Mouse (Mus musculus) ES-E14 (cell line): ENCODE data around the gene Rbms1. TPM values are rescaled to one million over a fixed set of nuclear protein-coding genes. Genes with fewer than 3 reads are reported as not detected.

Source experiments
- DNase-seq: peaks from one replicate; pipeline ENCODE4 v3.0.0-alpha.2; 2013; ENCODE audit warnings: low read depth, low spot score
- H3K27ac ChIP-seq: 2 replicates; pipeline ENCODE4 v1.5.1; 2012; ENCODE audit warnings: low read depth, mild to moderate bottlenecking, low read length, moderate library complexity, mixed read lengths; ENCODE audit not compliant: poor library complexity, insufficient read depth, severe bottlenecking
- H3K36me3 ChIP-seq: 2 replicates; pipeline ENCODE4 v1.6.1; 2012; ENCODE audit warnings: mild to moderate bottlenecking, low read length, moderate library complexity, mixed read lengths; ENCODE audit not compliant: control insufficient read depth, poor library complexity, insufficient read depth, severe bottlenecking
- H3K4me1 ChIP-seq, 2 experiments: fragments of 150-350 bp in 1 of 2; sonication (generic) in 1 of 2; 2 replicates each; pipeline ENCODE4 v1.6.1; 2012; ENCODE audit warnings: low read length in 2 of 2, mild to moderate bottlenecking in 1 of 2, mixed read lengths in 1 of 2; ENCODE audit not compliant: control insufficient read depth in 2 of 2, insufficient read depth in 2 of 2, poor library complexity in 1 of 2
- H3K4me3 ChIP-seq, 2 experiments: fragments of 150-350 bp in 1 of 2; sonication (generic) in 1 of 2; 2 replicates each; pipeline ENCODE4 v1.5.1; 2012; ENCODE audit warnings: low read length in 2 of 2, low read depth in 1 of 2, mild to moderate bottlenecking in 1 of 2, mixed read lengths in 1 of 2; ENCODE audit not compliant: insufficient read depth in 1 of 2, poor library complexity in 1 of 2, severe bottlenecking in 1 of 2
- H3K9ac ChIP-seq: 2 replicates; pipeline ENCODE4 v1.6.1; 2012; ENCODE audit warnings: low read depth, mild to moderate bottlenecking, low read length, mixed read lengths; ENCODE audit not compliant: poor library complexity, insufficient read depth, severe bottlenecking
- H3K9me3 ChIP-seq: fragments of 150-350 bp; sonication (generic); 2 replicates; pipeline ENCODE4 v1.6.1; 2012; ENCODE audit warnings: low read depth, mild to moderate bottlenecking, low read length; ENCODE audit not compliant: control insufficient read depth, insufficient read depth
- CHD2 ChIP-seq: IDR thresholded peaks from 2 replicates; pipeline ENCODE4 v1.6.1; 2014; ENCODE audit warnings: mild to moderate bottlenecking, low read depth, low read length, inconsistent platforms
- HCFC1 ChIP-seq: IDR thresholded peaks from 2 replicates; pipeline ENCODE4 v1.6.1; 2012; ENCODE audit warnings: low read length, inconsistent platforms, borderline replicate concordance; ENCODE audit not compliant: insufficient read depth
- MAFK ChIP-seq: IDR thresholded peaks from 2 replicates; pipeline ENCODE4 v1.6.1; 2014; ENCODE audit warnings: mild to moderate bottlenecking, low read depth, low read length, inconsistent platforms; ENCODE audit not compliant: insufficient read depth
- ZC3H11A ChIP-seq: IDR thresholded peaks from 2 replicates; pipeline ENCODE4 v1.6.1; 2012; ENCODE audit warnings: low read depth, mild to moderate bottlenecking, inconsistent platforms, low read length, borderline replicate concordance
- ZNF384 ChIP-seq: IDR thresholded peaks from 2 replicates; pipeline ENCODE4 v1.6.1; 2012; ENCODE audit warnings: low read depth, low read length, inconsistent platforms
- in situ Hi-C, 2 experiments: fragments of 600-800 bp; cut with MboI; formaldehyde crosslinking; loops; one replicate each; pipeline ENCODE4 v1.15.1; 2025; ENCODE audit warnings: low sequenced_read_pairs in 2 of 2, inconsistent platforms in 1 of 2; ENCODE audit not compliant: unreplicated experiment in 2 of 2
- total RNA-seq: library from RNA; depleted of rRNA; stranded (reverse); fragments of 300-350 nt; gene quantifications from 2 replicates; pipeline ENCODE4 v1.2.3, GENCODE M21; 2012

Rbms1 gene
- total RNA-seq, 1 experiment: 45.6 TPM

DNA sequence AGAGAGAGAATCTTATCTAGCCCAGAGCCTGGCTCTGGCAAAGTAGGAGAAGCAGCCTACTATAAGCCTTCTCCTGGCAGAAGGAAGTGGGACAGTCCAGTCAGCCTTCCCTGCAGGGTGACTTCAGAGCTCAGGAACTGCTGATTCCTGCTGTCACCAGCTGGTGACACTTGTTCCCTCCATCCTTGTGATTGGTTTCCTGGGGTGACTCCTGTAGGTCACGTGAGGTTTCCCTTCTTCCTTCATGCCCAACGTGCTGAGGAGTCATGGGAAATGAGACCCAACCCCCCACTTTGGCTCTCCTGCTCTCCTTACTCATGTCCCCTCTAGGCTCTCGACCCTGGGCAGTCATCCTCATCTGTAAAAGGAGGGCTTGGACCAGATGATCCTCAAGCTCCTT, 14.8 kb downstream of the Rbms1 start:
- Histone ChIP-seq H3K36me3 (no peaks in the 10 kb centered on the region), H3K27ac (no peak overlapping the region), H3K9ac (no peak overlapping the region), H3K9me3 (no peaks in the 10 kb centered on the region), H3K4me3 (no peak overlapping the region), H3K4me1 (no peaks in the 10 kb centered on the region)
- no peak for DNase-seq
- TF ChIP-seq CHD2 (no peak), ZNF384 (no peak), MAFK (no peak), ZC3H11A (no peak), HCFC1 (no peak)
- in situ Hi-C loops: no loop called here

DNA sequence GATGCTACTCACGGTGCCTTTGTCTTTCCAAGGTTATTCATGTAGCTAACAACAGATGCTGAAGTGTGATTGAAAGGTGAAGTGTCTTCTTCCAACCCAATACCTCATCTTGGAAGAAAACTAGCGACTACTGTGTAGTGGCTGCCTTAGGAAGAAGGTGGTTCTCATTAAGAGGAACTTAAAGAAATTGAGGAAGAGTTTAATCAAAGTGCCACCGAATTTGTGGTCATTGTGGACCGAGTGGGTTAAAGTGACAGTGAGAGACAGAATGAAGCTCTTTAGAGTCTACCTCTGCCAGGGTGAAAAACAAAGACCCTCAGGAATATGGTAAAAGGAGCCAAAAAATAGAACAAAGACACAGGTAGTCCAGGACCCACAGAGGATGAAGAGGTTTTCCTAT, 15.2 kb downstream of the Rbms1 start:
- DNase-seq: no peak
- no peak for TF ChIP-seq ZC3H11A
- TF ChIP-seq CHD2: no peak
- TF ChIP-seq HCFC1: no peak
- no peak for TF ChIP-seq ZNF384
- no peak for TF ChIP-seq MAFK
- H3K9me3 ChIP-seq: no peaks in the 10 kb centered on the region
- in situ Hi-C loops: no loop called here
- H3K9ac ChIP-seq: no peak overlapping the region
- H3K4me3 ChIP-seq: no peak overlapping the region
- no peaks in the 10 kb centered on the region for H3K4me1 ChIP-seq
- H3K27ac ChIP-seq: no peak overlapping the region
- no peaks in the 10 kb centered on the region for H3K36me3 ChIP-seq

DNA sequence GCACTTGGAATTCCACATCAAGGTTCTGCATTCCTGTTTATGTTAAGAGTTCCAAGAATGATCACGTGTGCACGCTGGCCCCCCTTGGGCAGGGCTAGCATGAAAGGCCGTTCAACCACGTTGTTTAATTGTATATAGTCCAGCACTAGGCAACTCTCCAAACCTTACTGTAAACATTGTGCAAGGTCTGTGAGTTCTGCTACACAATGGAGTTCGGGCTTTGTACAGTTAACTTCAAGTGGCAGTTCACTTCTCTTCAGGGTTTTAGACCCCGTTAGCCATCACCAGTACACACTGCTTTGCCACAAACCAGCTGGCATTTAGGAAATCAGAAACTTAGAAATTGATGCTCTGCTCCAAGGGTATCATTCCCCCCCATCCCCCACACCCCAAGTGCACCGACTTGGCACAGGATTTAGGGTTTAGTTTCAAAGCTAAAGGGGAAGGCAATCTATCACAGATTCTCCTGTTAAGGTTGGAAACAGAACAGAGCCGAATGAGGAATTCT, 22.5 kb downstream of the Rbms1 start:
- H3K36me3 ChIP-seq: no peaks in the 10 kb centered on the region
- no peaks in the 10 kb centered on the region for H3K4me1 ChIP-seq
- TF ChIP-seq ZC3H11A (no peak), MAFK (no peak), HCFC1 (no peak), ZNF384 (no peak), CHD2 (no peak)
- in situ Hi-C loops: no loop called here
- no peak overlapping the region for H3K9ac ChIP-seq
- H3K4me3 ChIP-seq: no peak overlapping the region
- no peak overlapping the region for H3K27ac ChIP-seq
- DNase-seq: no peak
- H3K9me3 ChIP-seq: no peaks in the 10 kb centered on the region

DNA sequence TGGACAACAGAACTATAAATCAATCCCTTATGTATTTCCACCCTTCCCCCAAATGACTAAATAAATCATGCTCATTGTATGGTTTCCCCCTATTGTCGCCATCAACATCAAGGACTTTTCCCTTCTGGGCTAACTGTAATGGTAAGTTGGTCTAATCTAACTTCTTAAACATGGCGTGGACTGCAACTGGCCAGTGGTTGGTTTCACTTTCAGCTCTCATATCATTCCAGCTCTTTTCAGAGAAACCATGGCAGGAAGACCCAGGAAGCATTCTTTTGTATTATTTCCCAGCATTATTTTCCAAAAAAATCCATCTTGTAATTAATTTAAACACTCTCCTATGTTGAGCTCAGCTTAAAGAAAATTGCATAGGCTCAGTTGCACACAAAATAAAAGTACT, 23.0 kb downstream of the Rbms1 start:
- Histone ChIP-seq H3K9me3 (no peaks in the 10 kb centered on the region), H3K4me3 (no peak overlapping the region), H3K36me3 (no peaks in the 10 kb centered on the region), H3K27ac (no peak overlapping the region), H3K4me1 (no peaks in the 10 kb centered on the region), H3K9ac (no peak overlapping the region)
- in situ Hi-C loops: no loop called here
- TF ChIP-seq CHD2 (no peak), MAFK (no peak), HCFC1 (no peak), ZC3H11A (no peak), ZNF384 (no peak)
- no peak for DNase-seq

DNA sequence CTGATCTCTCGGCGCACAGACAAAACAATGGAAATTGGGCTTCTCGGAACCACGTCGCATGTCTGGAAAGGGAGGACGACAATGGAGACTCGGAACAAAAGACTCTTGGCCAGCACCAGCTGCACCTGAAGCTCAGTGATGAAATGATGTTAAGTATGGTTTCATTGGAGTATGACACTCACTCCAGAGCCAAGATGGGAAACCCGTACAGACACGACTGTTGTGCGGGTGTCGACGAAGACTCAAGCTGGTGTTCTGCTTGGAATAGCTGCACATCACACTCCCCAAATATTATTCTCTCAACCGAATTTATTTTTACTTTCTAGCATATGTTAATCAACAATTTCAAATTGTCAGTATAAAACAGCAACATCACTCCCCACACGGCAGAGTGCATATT, 26.1 kb downstream of the Rbms1 start:
- in situ Hi-C loops: no loop called here
- DNase-seq: no peak
- H3K36me3 ChIP-seq: no peaks in the 10 kb centered on the region

More for the DNA sequence above, 26.1 kb downstream of the Rbms1 start:
- TF ChIP-seq MAFK (no peak), ZC3H11A (no peak), HCFC1 (no peak), ZNF384 (no peak), CHD2 (no peak)
- Histone ChIP-seq H3K4me1 (no peaks in the 10 kb centered on the region), H3K9me3 (no peaks in the 10 kb centered on the region), H3K4me3 (no peak overlapping the region), H3K9ac (no peak overlapping the region), H3K27ac (no peak overlapping the region)
